Mouse (Mus musculus): ENCODE data around the gene Pias3.

DNA sequence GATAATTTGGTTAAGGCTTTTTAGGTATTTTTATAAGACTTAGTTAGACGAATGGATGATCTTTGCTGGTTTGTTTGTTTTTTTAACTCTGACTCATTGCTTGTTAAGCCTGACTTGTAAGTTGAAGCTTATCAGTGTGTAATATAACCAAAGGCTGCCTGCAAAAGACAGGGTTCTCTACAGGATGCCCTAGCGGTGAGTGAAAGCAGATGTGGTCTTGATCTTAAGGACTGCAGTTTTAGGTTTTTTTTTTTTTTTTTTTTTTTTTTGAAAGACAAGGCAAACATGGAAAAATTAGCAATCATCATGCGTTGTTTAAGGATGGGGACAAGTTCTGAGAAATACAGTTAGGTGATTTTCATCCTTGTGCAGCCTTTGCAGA, 33.2 kb downstream of the Pias3 start:
- TF ChIP-seq CTCF (IDR thresholded peaks at IDR 0.05; ENCODE audit: low read depth, low read length) (no peak), POLR2A (IDR thresholded peaks at IDR 0.05; ENCODE audit: borderline replicate concordance, low read depth, low read length) (no peak)

Data from bone marrow macrophage, adult 2 months (primary cell).